Mouse (Mus musculus) embryonic facial prominence, embryonic 10.5 days (tissue): ENCODE measurements around the gene Stat5a. TPM values are rescaled to one million over a fixed set of nuclear protein-coding genes. Genes with fewer than 3 reads are reported as not detected.

Experiments used
- DNase-seq: peaks from one replicate; pipeline ENCODE4 v3.0.0-alpha.2; 2017; ENCODE audit warnings: low spot score
- H3K27ac ChIP-seq: fragments of 300-500 bp; sonication (generic); replicated peaks from 2 replicates; pipeline ENCODE4 v1.5.1; 2016; ENCODE audit warnings: mild to moderate bottlenecking
- H3K27me3 ChIP-seq: fragments of 300-500 bp; sonication (generic); replicated peaks from 2 replicates; pipeline ENCODE4 v1.6.1; 2016; ENCODE audit warnings: low read depth, mild to moderate bottlenecking; ENCODE audit not compliant: poor library complexity, severe bottlenecking
- H3K36me3 ChIP-seq: fragments of 300-500 bp; sonication (generic); replicated peaks from 2 replicates; pipeline ENCODE4 v1.6.1; 2016; ENCODE audit warnings: mild to moderate bottlenecking, moderate library complexity
- H3K4me1 ChIP-seq: fragments of 300-500 bp; sonication (generic); 2 replicates; pipeline ENCODE4 v1.6.1; 2016
- H3K4me3 ChIP-seq: fragments of 300-500 bp; sonication (generic); 2 replicates; pipeline ENCODE4 v1.5.1; 2016; ENCODE audit warnings: mild to moderate bottlenecking, moderate library complexity
- H3K9me3 ChIP-seq: fragments of 300-500 bp; sonication (generic); 2 replicates; pipeline ENCODE4 v1.6.1; 2016; ENCODE audit warnings: mild to moderate bottlenecking
- WGBS: fragments of 180-500 bp; shearing (Covaris S2); methylation state at CpG from one replicate; pipeline ENCODE4 v1.1.7; 2016; 5-methylcytosine and 5-hydroxymethylcytosine counted together
- polyA plus RNA-seq: library from polyadenylated mRNA; unstranded; fragments of >200 nt; fragmentation: Nextera tagmentation; extraction: Ambion mirVana; gene quantifications from 2 replicates; pipeline ENCODE4 v1.2.1, GENCODE M21; 2016

Gene Stat5a
- polyA plus RNA-seq, 1 experiment from 2014 or later = 1.7 TPM

- H3K27me3 ChIP-seq = peaks cover 6% of the 10 kb centered on the region; the same call in 1 of the 2 replicates
- H3K36me3 ChIP-seq = no peaks in the 10 kb centered on the region; the same call in 1 of the 2 replicates
- H3K27ac ChIP-seq = no peak overlapping the region
- H3K4me1 ChIP-seq = peaks cover 10% of the 10 kb centered on the region
- DNase-seq = no peak
- H3K9me3 ChIP-seq = no peaks in the 10 kb centered on the region
- 81% methylated on average over 9 of the region's 9 CpGs for WGBS
- H3K4me3 ChIP-seq = no peak overlapping the region
These were observed 35.2 kb downstream of the Stat5a start for GRCm38 (mm10) chr11:100894146-100894918.

GRCm38 (mm10) chr11:100896078-100896477, 36.9 kb downstream of the Stat5a start:
- H3K9me3 ChIP-seq = no peaks in the 10 kb centered on the region
- H3K27ac ChIP-seq = no peak overlapping the region
- WGBS = 84% methylated on average over 10 of the region's 10 CpGs
- H3K27me3 ChIP-seq = peaks cover 6% of the 10 kb centered on the region; the same call in 1 of the 2 replicates
- peaks cover 5% of the 10 kb centered on the region for H3K36me3 ChIP-seq
- DNase-seq = no peak
- H3K4me1 ChIP-seq = peaks cover 5% of the 10 kb centered on the region
- H3K4me3 ChIP-seq = no peak overlapping the region

- Histone ChIP-seq H3K36me3 (peaks cover 20% of the 10 kb centered on the region), H3K4me1 (peaks cover 5% of the 10 kb centered on the region), H3K4me3 (no peak overlapping the region), H3K27ac (no peak overlapping the region), H3K9me3 (peaks cover 5% of the 10 kb centered on the region; the same call in 1 of the 2 replicates), H3K27me3 (peaks cover 6% of the 10 kb centered on the region; the same call in 1 of the 2 replicates)
- no peak for DNase-seq
- WGBS = 80% methylated on average over 7 of the region's 7 CpGs
These were observed 38.4 kb downstream of the Stat5a start for GRCm38 (mm10) chr11:100897294-100898231.

- Histone ChIP-seq H3K27ac (peak overlapping the region; percentile 14; the same call in 1 of the 2 replicates), H3K9me3 (peaks cover 5% of the 10 kb centered on the region; the same call in 1 of the 2 replicates), H3K4me1 (peaks cover 3% of the 10 kb centered on the region), H3K36me3 (peaks cover 28% of the 10 kb centered on the region), H3K4me3 (no peak overlapping the region), H3K27me3 (0 out of 2 replicates have a peak, but pooled peaks cover 6% of the 10 kb centered on the region)
- WGBS = 73% methylated on average over 16 of the region's 16 CpGs
- DNase-seq = no peak
These were observed 39.5 kb downstream of the Stat5a start for GRCm38 (mm10) chr11:100898441-100899199.

GRCm38 (mm10) chr11:100904580-100905351, 45.6 kb downstream of the Stat5a start:
- Histone ChIP-seq H3K27me3 (no peaks in the 10 kb centered on the region), H3K4me3 (no peak overlapping the region), H3K9me3 (peaks cover 5% of the 10 kb centered on the region; the same call in 1 of the 2 replicates), H3K27ac (no peak overlapping the region), H3K36me3 (peaks cover 53% of the 10 kb centered on the region), H3K4me1 (no peaks in the 10 kb centered on the region)
- DNase-seq = no peak
- WGBS = 69% methylated on average over 19 of the region's 20 CpGs

- no peak for DNase-seq
These were observed 46.8 kb downstream of the Stat5a start for GRCm38 (mm10) chr11:100905929-100906328.

GRCm38 (mm10) chr11:100906885-100907284, 47.7 kb downstream of the Stat5a start:
- Histone ChIP-seq H3K9me3 (peaks cover 3% of the 10 kb centered on the region; the same call in 1 of the 2 replicates), H3K4me3 (no peak overlapping the region), H3K36me3 (peaks cover 40% of the 10 kb centered on the region), H3K27ac (no peak overlapping the region), H3K27me3 (no peaks in the 10 kb centered on the region), H3K4me1 (no peaks in the 10 kb centered on the region)
- no peak for DNase-seq
- WGBS = 85% methylated on average over 4 of the region's 4 CpGs

More at GRCm38 (mm10) chr11:100905929-100906328, 46.8 kb downstream of the Stat5a start:
- Histone ChIP-seq H3K27ac (no peak overlapping the region), H3K27me3 (no peaks in the 10 kb centered on the region), H3K36me3 (peaks cover 50% of the 10 kb centered on the region), H3K4me3 (no peak overlapping the region), H3K9me3 (peaks cover 5% of the 10 kb centered on the region; the same call in 1 of the 2 replicates), H3K4me1 (no peaks in the 10 kb centered on the region)
- 62% methylated on average over 1 of the region's 1 CpGs for WGBS

GRCm38 (mm10) chr11:100908112-100908511, 49.0 kb downstream of the Stat5a start:
- 88% methylated on average over 2 of the region's 2 CpGs for WGBS
- no peaks in the 10 kb centered on the region for H3K9me3 ChIP-seq
- no peak overlapping the region for H3K27ac ChIP-seq
- H3K36me3 ChIP-seq = peaks cover 30% of the 10 kb centered on the region
- no peaks in the 10 kb centered on the region for H3K27me3 ChIP-seq
- H3K4me3 ChIP-seq = no peak overlapping the region
- no peak for DNase-seq
- no peaks in the 10 kb centered on the region for H3K4me1 ChIP-seq

GRCm38 (mm10) chr11:100908567-100908966, 49.4 kb downstream of the Stat5a start:
- Histone ChIP-seq H3K9me3 (no peaks in the 10 kb centered on the region), H3K27ac (no peak overlapping the region), H3K27me3 (no peaks in the 10 kb centered on the region), H3K36me3 (peaks cover 25% of the 10 kb centered on the region), H3K4me3 (no peak overlapping the region), H3K4me1 (no peaks in the 10 kb centered on the region)
- DNase-seq = no peak
- 87% methylated on average over 9 of the region's 9 CpGs for WGBS

- no peaks in the 10 kb centered on the region for H3K9me3 ChIP-seq
- H3K4me3 ChIP-seq = no peak overlapping the region
- no peaks in the 10 kb centered on the region for H3K4me1 ChIP-seq
- H3K36me3 ChIP-seq = peaks cover 9% of the 10 kb centered on the region; the same call in 1 of the 2 replicates
- no peak for DNase-seq
- H3K27ac ChIP-seq = no peak overlapping the region
- WGBS = 91% methylated on average over 17 of the region's 17 CpGs
- H3K27me3 ChIP-seq = no peaks in the 10 kb centered on the region
These were observed 53.4 kb downstream of the Stat5a start for GRCm38 (mm10) chr11:100912401-100913155.

GRCm38 (mm10) chr11:100914415-100914814, 55.3 kb downstream of the Stat5a start:
- no peak overlapping the region for H3K27ac ChIP-seq
- H3K4me3 ChIP-seq = no peak overlapping the region
- H3K27me3 ChIP-seq = no peaks in the 10 kb centered on the region
- no peaks in the 10 kb centered on the region for H3K9me3 ChIP-seq
- H3K36me3 ChIP-seq = peaks cover 4% of the 10 kb centered on the region; the same call in 1 of the 2 replicates
- no peak for DNase-seq
- 85% methylated on average over 5 of the region's 5 CpGs for WGBS
- no peaks in the 10 kb centered on the region for H3K4me1 ChIP-seq
